Mouse (Mus musculus): ENCODE results near the gene Fbln2. TPM values are rescaled to one million over a fixed set of nuclear protein-coding genes. Genes with fewer than 3 reads are reported as not detected.

Fbln2 gene
- total RNA-seq, 2 experiments from 2014 or later, result 8.1 to 10.8 TPM

DNA sequence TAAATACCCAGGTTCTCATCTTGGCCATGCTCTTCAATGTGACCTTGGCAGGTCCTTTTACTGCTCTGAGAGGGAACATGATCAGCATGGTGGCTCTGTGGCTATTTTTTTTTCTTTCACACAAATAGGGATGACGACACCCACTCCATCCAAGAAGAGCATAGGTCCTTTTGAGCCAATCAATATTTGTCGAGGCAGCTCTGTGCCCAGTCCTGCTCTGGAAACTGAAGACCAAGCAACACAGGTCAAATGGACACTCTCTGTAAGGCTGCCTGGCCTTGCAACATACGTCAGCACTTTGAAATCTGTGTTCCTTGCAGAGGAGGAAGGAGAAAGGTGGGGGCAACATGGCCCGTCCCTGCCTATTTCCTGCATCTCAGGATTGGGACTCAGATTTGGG, 83.2 kb downstream of the Fbln2 start:
- no peak for DNase-seq (ENCODE audit: low spot score in 2 of 2)
- no peak for TF ChIP-seq CTCF (conservative IDR thresholded peaks at IDR 0.05)

DNA sequence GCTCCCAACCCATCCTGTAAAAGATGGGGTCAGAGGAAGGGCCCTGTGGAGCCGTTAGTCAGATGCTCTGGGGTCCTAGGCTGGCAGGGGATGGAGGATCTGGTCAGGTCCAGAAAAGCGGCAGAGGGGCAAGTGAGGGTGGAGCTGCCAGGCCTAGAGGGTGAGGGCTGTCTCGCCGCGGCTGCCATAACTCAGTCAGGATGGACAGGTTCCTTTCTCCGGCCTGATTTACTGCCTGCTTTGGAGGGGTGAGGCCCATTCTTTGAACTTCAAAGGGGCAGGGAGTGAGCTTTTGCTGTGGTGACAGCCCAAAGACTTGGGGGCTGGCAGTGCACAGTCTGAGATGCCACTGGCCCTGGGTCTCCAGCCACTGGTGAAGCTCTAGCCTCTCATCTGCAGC, 86.6 kb downstream of the Fbln2 start:
- Histone ChIP-seq H3K27ac (no peak overlapping the region), H3K4me3 (no peak overlapping the region)
- DNase-seq (ENCODE audit: low spot score in 2 of 2), result no peak
- no peak for TF ChIP-seq CTCF (conservative IDR thresholded peaks at IDR 0.05)

More for the DNA sequence above, 83.2 kb downstream of the Fbln2 start:
- Histone ChIP-seq H3K4me3 (no peak overlapping the region), H3K27ac (no peak overlapping the region)

DNA sequence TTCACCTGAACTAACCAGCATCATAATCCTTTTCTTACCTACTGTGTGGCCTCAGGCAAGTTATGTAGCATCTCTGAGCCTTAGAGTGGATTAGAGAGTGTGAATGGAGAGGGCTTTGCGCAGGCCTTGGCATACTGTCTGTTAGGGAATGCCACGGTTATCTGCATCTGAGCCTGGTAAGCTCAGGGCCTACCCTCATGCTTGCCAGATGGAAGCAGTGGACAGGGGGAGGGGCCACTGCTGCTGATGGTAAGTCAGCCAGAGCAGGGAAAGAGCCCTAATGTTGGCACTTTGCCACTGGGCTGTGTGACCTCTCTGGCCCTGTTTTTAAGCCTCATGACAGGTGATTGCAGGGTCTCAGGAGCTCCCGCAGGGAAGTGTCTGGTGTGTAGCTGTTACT, 87.8 kb downstream of the Fbln2 start:
- no peak for TF ChIP-seq CTCF (conservative IDR thresholded peaks at IDR 0.05)
- no peak overlapping the region for H3K4me3 ChIP-seq
- DNase-seq (ENCODE audit: low spot score in 2 of 2), result no peak
- H3K27ac ChIP-seq, result peak overlapping the region; percentile 7; the same call in 1 of the 2 replicates

DNA sequence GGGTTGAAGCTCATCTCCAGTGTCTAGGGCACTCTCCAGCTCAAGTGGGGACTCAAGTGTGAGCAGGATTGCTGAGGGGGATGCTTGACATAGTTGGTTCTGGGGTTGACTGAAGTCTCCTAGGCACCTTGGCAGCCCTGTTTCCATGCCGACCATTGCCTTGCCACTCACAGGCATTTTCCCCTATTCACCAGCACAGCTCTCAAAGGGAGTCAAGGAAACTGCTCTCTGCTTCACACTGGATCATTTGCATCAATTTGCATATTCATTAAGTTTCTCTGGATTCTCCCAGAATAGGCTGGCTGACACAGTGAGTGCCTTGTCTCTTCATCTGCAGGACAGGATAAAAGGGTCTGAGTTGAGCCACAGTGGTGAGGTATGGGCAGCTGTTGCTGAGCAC, 89.6 kb downstream of the Fbln2 start:
- TF ChIP-seq CTCF (conservative IDR thresholded peaks at IDR 0.05), result no peak
- peak; percentile 70 to 88 for DNase-seq (ENCODE audit: low spot score in 2 of 2)
- Histone ChIP-seq H3K4me3 (no peak overlapping the region), H3K27ac (peak overlapping the region; percentile 90)

DNA sequence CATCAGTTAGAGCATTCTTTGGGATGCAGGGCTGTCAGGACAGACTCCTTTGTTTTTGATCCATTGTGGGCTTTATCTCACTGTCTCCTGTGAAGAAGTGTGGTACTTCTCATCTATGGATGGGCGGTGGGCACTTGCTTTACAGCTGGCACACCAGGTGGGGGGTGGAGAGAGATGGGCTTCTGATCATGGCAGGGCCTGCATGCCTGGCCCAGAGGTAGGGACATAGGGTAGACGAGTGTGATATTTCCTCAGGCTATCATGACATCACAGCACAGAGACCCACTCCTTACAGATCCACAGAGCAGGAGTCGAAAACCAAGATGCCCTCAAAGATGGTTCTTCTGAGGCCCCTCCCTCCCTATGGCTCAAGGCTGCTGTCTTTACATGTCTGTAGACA, 90.1 kb downstream of the Fbln2 start:
- Histone ChIP-seq H3K27ac (peak overlapping the region; percentile 90), H3K4me3 (no peak overlapping the region)
- no peak for TF ChIP-seq CTCF (conservative IDR thresholded peaks at IDR 0.05)
- no peak for DNase-seq (ENCODE audit: low spot score in 2 of 2)

DNA sequence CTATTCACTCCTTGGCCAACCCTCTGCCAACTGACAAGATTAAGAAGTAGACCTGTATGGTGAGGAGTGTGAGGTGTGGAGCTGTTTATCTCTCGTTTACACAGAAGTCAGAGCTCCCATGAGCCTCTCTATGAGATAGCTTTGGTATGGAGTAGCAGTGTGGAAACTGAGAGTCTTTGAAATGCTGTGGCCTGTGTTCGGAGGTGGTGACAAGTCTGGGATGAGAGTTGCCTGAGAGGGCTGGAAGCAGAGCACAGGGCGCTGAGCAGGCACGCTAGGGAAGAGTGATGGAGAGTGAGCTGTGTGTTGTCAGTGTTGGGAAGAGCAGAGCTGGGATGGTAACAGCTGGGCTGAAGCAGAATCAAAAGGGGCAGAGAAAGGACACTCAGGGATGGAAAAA, 91.9 kb downstream of the Fbln2 start:
- TF ChIP-seq CTCF (conservative IDR thresholded peaks at IDR 0.05), result no peak
- no peak overlapping the region for H3K27ac ChIP-seq
- no peak for DNase-seq (ENCODE audit: low spot score in 2 of 2)
- no peak overlapping the region for H3K4me3 ChIP-seq

DNA sequence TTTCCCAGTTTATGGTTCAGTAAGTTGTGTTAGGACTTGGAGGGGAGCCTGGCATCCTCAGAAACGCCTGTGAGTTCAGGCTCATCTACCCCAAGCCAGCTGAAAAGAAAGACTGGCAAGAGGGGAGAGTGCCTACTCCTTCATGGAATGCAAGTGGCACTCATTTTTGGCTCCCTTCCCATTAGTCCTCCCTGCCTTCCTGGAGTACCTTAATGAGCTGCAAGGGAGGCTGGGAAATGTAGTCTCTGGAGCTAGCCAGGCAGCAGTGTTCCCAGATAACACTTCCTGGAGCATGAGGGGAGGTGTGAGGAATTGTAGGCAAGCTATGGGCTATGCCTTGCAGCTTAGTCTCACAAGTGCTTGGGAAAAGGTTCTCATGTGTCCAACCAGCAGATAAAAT, 95.7 kb downstream of the Fbln2 start:
- no peak for TF ChIP-seq CTCF (conservative IDR thresholded peaks at IDR 0.05)
- Histone ChIP-seq H3K4me3 (no peak overlapping the region), H3K27ac (no peak overlapping the region)
- no peak for DNase-seq (ENCODE audit: low spot score in 2 of 2)

DNA sequence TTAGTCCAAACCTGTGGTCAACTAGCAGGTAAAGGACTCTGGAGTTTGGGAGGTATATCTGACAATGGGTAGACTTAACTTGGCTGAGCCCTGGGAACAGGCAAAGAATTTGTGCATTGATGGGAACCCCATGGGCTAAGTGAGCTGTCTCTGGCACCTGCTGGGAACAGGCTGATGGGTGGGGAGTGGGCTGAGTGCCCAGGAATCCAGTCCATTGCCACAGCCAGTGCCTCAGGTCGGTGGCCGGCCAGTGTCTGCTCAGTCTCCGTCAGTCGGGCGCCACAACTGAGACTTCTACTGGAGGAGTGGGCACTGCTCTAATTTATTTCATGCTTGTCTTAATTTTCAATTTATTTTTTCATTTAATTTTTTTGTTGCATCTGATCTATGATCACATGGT, 98.9 kb downstream of the Fbln2 start:
- TF ChIP-seq CTCF (conservative IDR thresholded peaks at IDR 0.05), result no peak
- Histone ChIP-seq H3K4me3 (no peak overlapping the region), H3K27ac (no peak overlapping the region)
- no peak for DNase-seq (ENCODE audit: low spot score in 2 of 2)

DNA sequence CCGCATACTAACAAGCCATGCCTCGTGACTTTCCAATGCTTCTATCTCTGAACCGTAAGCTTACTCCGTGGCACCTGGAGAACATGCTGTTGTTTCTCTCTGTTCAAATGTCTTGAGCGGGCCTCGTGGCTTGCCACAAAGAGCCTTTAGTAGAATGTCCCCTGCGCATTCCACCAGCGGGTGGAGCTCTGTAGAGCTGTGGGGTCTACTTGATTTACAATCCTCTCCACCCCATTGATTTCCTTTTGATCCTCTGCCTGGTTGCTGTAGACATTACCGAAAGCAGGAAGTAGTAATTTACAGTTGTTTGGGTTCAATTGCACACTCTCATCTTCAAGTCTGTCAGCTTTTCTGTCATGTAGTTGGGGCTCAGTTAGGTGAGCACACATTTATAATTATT, 100.2 kb downstream of the Fbln2 start:
- Histone ChIP-seq H3K27ac (no peak overlapping the region), H3K4me3 (no peak overlapping the region)
- no peak for DNase-seq (ENCODE audit: low spot score in 2 of 2)
- no peak for TF ChIP-seq CTCF (conservative IDR thresholded peaks at IDR 0.05)

Other genes with a start within 250 kb of the Fbln2 start
- gene Iqsec1, start 223.8 kb upstream of the Fbln2 start, total RNA-seq (2021), result 100 to 1,000 TPM; 250 to 270 TPM
- 10 to 100 TPM; 19.9 to 22.3 TPM for gene Nup210, start 95.6 kb upstream of the Fbln2 start, total RNA-seq (2021)
- gene Hdac11, start 55.8 kb upstream of the Fbln2 start, total RNA-seq (2021), result 100 to 1,000 TPM; 154 to 156 TPM
- 10 to 100 TPM; 18.0 to 25.3 TPM for gene Wnt7a, start 198.9 kb downstream of the Fbln2 start, total RNA-seq (2021)

Measured in layer of hippocampus, adult 2 months (tissue).